Mouse (Mus musculus) urinary bladder, postnatal 10 days (tissue): ENCODE results near the gene Ogfod1.

Source experiments
- DNase-seq: peaks from one replicate; pipeline ENCODE4 v3.0.0; 2022; ENCODE audit warnings: low spot score

The Ogfod1 gene

GRCm38 (mm10) chr8:94076461-94077192, 39.6 kb downstream of the Ogfod1 start:
- DNase-seq, result no peak

DNA sequence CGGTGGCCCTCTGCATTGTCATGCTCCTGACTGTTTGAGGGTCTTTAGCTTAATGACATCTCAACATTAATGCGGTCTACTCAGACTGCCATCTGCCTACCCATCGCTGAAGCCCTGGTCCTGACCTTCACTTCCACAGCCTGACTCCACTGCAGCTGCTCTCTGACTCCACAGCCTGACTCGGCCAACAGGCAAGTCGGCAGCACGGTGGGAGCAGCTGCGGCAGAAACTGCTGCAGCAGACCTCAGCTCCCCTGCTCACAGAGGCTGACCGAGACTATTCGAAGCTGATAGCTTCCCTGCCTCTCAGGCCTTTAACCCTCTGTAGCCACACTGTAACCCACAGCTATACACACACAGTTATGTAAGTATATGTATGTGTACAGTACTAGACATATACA, 51.0 kb downstream of the Ogfod1 start:
- DNase-seq, result no peak

GRCm38 (mm10) chr8:94089715-94090114, 52.7 kb downstream of the Ogfod1 start:
- no peak for DNase-seq

DNA sequence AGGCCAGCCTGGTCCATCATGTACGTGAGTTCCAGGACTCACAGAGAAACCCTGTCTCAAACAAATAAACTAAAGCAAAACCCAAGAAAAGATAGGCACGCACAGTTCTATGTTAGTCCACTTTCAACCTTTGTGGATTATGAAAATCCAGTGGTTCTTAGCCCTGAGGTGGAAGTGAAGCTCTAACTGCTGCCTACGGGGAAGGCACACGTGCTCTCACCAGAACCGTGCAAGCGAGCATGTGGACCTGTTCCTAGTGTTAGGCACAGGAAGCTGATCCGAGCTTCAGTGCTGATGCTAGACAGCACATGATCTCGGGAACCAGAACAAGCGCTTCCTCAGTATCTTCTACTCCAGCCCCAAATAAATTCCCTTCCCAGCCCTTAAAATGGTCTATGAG, 55.9 kb downstream of the Ogfod1 start:
- DNase-seq, result no peak

- no peak for DNase-seq
These were observed 57.3 kb downstream of the Ogfod1 start for GRCm38 (mm10) chr8:94094281-94094680.

GRCm38 (mm10) chr8:94098081-94098974, 61.3 kb downstream of the Ogfod1 start, which contains the start of gene Bbs2:
TSS of gene Bbs2 (minus strand) at chr8:94098928.
- peak; percentile 97 for DNase-seq

DNA sequence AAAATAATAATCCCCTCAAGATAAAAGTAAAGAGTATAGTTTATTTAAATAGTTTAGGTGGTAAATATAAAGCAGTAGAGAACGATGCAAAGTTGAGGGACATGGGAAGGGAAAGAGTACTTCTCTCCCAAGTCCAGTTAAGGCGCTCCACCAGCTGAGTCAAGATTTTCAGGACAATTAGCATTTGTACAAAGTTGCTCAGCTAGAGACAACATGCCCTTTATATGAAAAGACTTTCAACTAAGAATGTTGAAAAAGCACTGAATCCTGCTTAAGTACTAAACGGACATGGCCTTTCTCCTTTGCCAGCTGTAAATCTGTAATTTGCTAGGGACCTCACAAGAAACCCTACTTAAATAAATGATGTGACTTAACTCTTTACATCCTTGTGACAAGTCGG, 62.0 kb downstream of the Ogfod1 start:
- no peak for DNase-seq

- no peak for DNase-seq
These were observed 67.1 kb downstream of the Ogfod1 start for GRCm38 (mm10) chr8:94104146-94104545.

GRCm38 (mm10) chr8:94107871-94108270, 70.9 kb downstream of the Ogfod1 start:
- DNase-seq, result no peak

DNA sequence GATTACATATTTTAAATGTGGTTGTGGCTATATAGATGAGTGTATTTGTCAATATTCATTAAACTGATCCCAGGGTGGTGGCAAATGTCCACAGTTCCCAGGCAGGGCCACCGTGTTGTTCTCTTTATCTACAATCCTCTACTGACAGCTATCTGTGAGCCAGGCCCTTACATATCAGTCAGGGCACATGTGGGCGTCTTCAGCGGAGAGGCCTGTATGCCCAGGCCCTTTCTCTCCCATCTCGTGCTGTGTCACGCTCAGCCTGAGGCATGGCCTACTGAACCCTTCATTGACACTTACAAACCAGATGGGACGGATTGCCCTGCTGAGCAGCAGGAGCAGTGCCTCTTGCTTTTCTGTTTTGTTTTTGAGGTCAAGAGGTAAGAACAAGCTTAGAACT, 72.4 kb downstream of the Ogfod1 start:
- DNase-seq, result no peak

- DNase-seq, result no peak
These were observed 72.8 kb downstream of the Ogfod1 start for GRCm38 (mm10) chr8:94109835-94110234.

- no peak for DNase-seq
These were observed 73.7 kb downstream of the Ogfod1 start for GRCm38 (mm10) chr8:94110526-94111177.

- no peak for DNase-seq
These were observed 76.4 kb downstream of the Ogfod1 start for GRCm38 (mm10) chr8:94113435-94113834.

GRCm38 (mm10) chr8:94113972-94114371, 77.0 kb downstream of the Ogfod1 start:
- DNase-seq, result no peak
